Mouse (Mus musculus) left cerebral cortex, adult 6 months (tissue): ENCODE results near the gene Pkp3. TPM values are rescaled to one million over a fixed set of nuclear protein-coding genes. Genes with fewer than 3 reads are reported as not detected.

ENCODE experiments used
- long read RNA-seq, 2 experiments: library from polyadenylated mRNA; unstranded; transcript quantifications; one replicate each; pipeline ENCODE4 v2.0.0; 2019 to 2020
- polyA plus RNA-seq: library from polyadenylated mRNA; unstranded; fragments of <200 nt; fragmentation: Nextera tagmentation; gene quantifications from 2 replicates; pipeline ENCODE4 v1.2.3, GENCODE M21; 2021

The Pkp3 gene
- polyA plus RNA-seq: 0.23 TPM in 1 of 2 replicates, not detected in the other
- long read RNA-seq, experiment 1, partial matches to known transcripts: 0 of 2 reads
- long read RNA-seq, experiment 1, other reads (novel, unspliced or antisense): 1 of 2 reads
- long read RNA-seq, experiment 2: 0 reads

DNA sequence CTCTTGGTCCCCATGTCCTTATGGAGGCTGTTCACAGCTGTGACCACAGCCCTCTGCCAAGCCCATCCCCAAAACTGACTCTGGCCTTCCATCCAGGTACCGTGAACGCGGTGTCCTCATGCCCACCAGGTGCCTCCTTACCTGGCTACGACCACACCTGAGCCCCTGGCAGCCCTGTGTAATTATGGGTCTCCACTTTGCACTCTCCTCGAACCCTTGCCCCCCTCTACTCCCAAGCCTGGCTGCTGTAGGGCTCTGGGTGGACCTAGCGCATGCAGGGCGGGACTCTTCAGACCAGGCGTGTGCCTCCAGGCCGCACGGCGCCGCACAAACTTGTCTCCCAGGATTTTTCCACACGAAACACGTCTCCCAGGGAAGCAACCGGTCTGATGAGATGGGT, at the start of gene Pkp3:
Gene Pkp3, plus strand, starts transcription at position 378 of the 400 bp plus-strand sequence.

DNA sequence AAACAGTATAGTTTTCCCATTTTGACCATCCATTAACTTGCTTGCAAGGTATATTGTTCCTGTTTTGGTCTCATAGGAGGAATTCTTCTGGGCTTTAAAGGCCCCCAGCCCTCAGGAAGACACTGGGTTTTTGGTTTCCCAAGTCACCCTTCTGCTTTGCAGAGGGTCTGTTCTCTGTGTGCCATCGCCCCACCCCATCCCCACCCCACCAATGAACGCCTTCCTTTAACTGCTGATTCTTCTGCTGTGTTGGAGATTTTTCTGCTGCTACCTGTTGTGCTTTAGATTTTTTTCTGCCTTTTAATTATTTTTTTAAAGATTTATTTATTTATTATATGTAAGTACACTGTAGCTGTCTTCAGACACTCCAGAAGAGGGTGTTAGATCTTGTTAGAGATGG, 49.2 kb upstream of the Pkp3 start, which contains the start of gene Gm17387:
Gene Gm17387, plus strand, starts transcription at position 301 of the 400 bp plus-strand sequence.

DNA sequence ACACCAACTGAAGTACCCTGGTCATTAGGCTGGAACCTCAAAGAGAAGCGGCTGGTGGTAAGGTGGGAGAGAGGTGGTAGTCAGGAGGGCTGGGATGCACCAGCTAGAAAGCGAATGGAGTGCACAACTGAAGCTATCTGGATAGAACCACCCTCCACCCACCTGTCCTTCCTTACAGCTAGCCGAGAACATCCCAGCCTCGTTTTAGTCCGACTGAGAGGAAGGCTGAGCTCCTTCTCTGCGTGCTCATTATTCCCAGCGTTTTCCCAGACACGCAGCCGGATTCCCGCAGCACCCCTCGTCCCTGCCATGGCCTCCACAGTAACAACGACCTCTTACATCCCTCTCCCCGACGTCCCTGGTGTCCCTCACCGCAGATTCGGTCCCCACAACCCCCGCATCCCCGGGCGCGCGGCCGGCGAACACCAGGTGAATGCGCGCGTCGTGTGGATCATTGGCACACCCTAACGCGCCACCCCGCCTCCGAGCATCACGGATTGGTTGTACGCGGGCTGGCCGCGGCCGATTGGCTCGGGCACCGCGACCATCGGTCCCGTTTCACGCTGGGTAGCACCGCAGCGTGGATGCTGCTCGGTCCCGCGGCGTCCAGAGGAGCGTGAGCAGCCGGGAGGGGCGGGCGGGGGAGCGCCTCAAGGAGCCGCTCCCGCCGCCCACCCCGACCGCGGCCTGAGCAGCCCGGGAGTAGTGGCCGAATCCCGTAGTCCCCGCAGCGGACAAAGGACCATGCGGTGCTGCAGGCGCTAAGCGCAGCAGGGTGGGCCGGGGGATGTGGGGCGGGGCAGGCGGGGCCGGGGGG, 17.4 kb upstream of the Pkp3 start, which contains the start of gene B4galnt4:
Gene B4galnt4, plus strand, starts transcription at position 679 of the 817 bp plus-strand sequence.

DNA sequence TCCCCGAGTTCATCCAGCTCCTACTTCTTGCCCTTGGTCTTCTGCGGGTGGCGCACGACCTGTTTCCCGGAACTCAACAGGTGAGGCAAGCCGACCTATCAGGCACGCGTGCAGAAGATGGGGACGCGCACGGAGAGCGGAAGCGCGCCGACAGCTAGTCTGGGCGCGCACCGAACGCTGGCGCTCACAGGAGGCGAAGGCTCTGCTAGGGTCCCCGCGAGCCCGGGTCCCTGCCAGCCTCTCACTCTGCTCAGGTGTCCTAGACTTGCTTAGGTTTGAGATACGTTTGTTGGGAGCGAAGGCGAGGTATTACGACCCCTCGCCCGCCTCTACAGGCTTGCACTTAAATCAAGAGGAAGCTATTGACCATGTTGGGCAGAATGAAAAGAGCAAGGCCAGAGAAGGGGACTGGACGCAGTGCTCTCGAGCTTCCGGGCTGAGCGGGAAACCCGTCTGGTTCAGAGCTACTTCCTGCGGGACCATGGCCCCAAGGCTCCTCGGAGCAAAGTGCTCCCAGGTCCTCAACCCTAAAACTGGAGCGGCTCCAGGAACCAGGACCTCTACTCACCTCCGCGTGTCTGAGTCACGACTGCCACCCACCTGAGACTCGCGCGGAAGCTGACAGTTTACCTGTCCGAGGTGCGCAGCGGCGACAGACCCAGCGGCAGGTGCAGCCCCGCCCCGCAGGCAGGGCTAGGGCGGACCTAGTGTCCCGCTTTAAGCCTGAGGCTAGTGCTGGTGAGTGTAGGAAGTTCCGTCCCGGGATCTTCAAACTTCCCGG, 22.1 kb downstream of the Pkp3 start, which contains the start of gene Sigirr:
Gene Sigirr, minus strand, starts transcription at position 662 of the 781 bp plus-strand sequence.

DNA sequence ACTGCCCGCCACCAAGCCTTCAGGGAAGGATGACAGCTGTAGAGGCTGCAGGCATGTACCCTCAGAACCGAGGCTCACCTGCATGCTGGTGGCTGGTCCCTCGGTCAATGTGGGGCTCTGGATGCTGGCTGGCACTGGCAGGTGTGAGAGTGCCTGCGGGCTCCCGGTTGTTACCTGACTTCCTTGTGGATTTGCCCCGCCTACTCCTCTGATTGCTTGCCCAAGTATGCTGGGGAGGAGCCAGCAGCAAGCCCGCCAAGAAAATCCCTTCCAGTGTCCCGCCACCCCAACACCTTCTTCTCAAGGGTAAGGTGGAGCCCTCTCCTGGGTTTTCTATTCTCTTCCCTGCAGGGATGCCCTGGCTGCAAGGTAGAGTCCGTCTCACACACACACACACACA, 39.6 kb downstream of the Pkp3 start, which contains the start of gene Ano9:
Gene Ano9, minus strand, starts transcription at position 171 of the 400 bp plus-strand sequence.

DNA sequence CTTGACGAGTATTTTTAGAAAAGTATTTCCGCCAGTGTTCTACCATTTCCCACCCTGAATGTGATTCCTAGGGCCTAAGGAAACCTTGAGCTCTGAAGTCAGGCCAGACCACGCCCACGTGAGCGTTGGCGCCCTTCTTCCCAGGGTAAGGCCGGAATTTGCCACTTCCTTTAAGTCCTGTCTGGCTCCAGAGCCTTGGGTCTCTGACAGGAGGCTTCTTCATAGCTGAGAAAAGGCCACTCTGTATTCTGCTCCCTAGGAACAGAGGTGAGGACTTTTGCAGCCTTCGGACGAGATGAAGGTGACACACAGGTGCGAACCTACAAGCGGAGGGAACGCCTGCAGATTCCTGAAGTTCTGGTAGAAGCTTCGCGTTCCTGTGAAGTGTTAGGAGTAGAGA, 44.2 kb downstream of the Pkp3 start, which contains the start of gene Ptdss2:
Gene Ptdss2, plus strand, starts transcription at position 138 of the 400 bp plus-strand sequence.

Other genes starting within 250 kb of the Pkp3 start
- gene Urah, start 243.2 kb upstream of the Pkp3 start, polyA plus RNA-seq: 5.4 and 7.9 TPM in 2 replicates
- gene Scgb1c1, start 232.7 kb upstream of the Pkp3 start, polyA plus RNA-seq: not detected in 2 replicates
- gene Odf3, start 230.4 kb upstream of the Pkp3 start, polyA plus RNA-seq: 0.09 TPM in 1 of 2 replicates, not detected in the other
- 0.92 TPM in 1 of 2 replicates, not detected in the other for gene Gm45785, start 221.9 kb upstream of the Pkp3 start, polyA plus RNA-seq
- 48.8 and 56.4 TPM in 2 replicates for gene Ric8a, start 221.3 kb upstream of the Pkp3 start, polyA plus RNA-seq
- gene Bet1l, start 220.6 kb upstream of the Pkp3 start, polyA plus RNA-seq: 76.3 and 90.2 TPM in 2 replicates
- gene Psmd13, start 196.2 kb upstream of the Pkp3 start, polyA plus RNA-seq: 90.3 and 118 TPM in 2 replicates
- 125 and 147 TPM in 2 replicates for gene Sirt3, start 195.9 kb upstream of the Pkp3 start, polyA plus RNA-seq
- 1.3 and 2.4 TPM in 2 replicates for gene Cox8b, start 177.8 kb upstream of the Pkp3 start, polyA plus RNA-seq
- gene Nlrp6, start 157.3 kb upstream of the Pkp3 start, polyA plus RNA-seq: 0.38 and 0.43 TPM in 2 replicates
- gene Pgghg, start 136.8 kb upstream of the Pkp3 start, polyA plus RNA-seq: 2.2 and 2.3 TPM in 2 replicates
- gene Ifitm5, start 127.9 kb upstream of the Pkp3 start, polyA plus RNA-seq: not detected in 2 replicates
- gene Gm45717, start 122.3 kb upstream of the Pkp3 start, polyA plus RNA-seq: not detected in 2 replicates
- gene Ifitm2, start 122.2 kb upstream of the Pkp3 start, polyA plus RNA-seq: 41.1 and 49.4 TPM in 2 replicates
- 6.8 and 8.0 TPM in 2 replicates for gene Ifitm1, start 111.0 kb upstream of the Pkp3 start, polyA plus RNA-seq
- gene Ifitm3, start 67.4 kb upstream of the Pkp3 start, polyA plus RNA-seq: 54.3 and 69.5 TPM in 2 replicates
- gene Ifitm6, start 60.3 kb upstream of the Pkp3 start, polyA plus RNA-seq: 0.44 and 1.1 TPM in 2 replicates
- not detected in 2 replicates for gene Gm17387, start 49.1 kb upstream of the Pkp3 start, polyA plus RNA-seq
- 19.2 and 19.7 TPM in 2 replicates for gene B4galnt4, start 17.1 kb upstream of the Pkp3 start, polyA plus RNA-seq
- gene Sigirr, start 22.4 kb downstream of the Pkp3 start, polyA plus RNA-seq: 2.1 TPM in 2 replicates
- gene Ano9, start 39.6 kb downstream of the Pkp3 start, polyA plus RNA-seq: not detected in 2 replicates
- gene Ptdss2, start 44.2 kb downstream of the Pkp3 start, polyA plus RNA-seq: 33.2 and 42.7 TPM in 2 replicates
- gene Rnh1, start 94.6 kb downstream of the Pkp3 start, polyA plus RNA-seq: 51.2 and 65.7 TPM in 2 replicates
- gene Hras, start 115.8 kb downstream of the Pkp3 start, polyA plus RNA-seq: 68.2 and 284 TPM in 2 replicates
- gene Lrrc56, start 115.9 kb downstream of the Pkp3 start, polyA plus RNA-seq: 3.4 and 3.9 TPM in 2 replicates
- not detected in 2 replicates for gene Lmntd2, start 135.9 kb downstream of the Pkp3 start, polyA plus RNA-seq
- 1.9 and 2.6 TPM in 2 replicates for gene Rassf7, start 137.6 kb downstream of the Pkp3 start, polyA plus RNA-seq
- 17.9 and 20.5 TPM in 2 replicates for gene Phrf1, start 150.6 kb downstream of the Pkp3 start, polyA plus RNA-seq
- gene Irf7, start 188.3 kb downstream of the Pkp3 start, polyA plus RNA-seq: 2.1 and 4.0 TPM in 2 replicates
- gene Cdhr5, start 198.6 kb downstream of the Pkp3 start, polyA plus RNA-seq: not detected in 2 replicates
- gene Sct, start 200.9 kb downstream of the Pkp3 start, polyA plus RNA-seq: 0.45 and 0.78 TPM in 2 replicates
- gene Drd4, start 213.8 kb downstream of the Pkp3 start, polyA plus RNA-seq: 0.55 and 0.61 TPM in 2 replicates
- gene Deaf1, start 249.5 kb downstream of the Pkp3 start, polyA plus RNA-seq: 54.9 and 58.5 TPM in 2 replicates
- 33.0 and 33.7 TPM in 2 replicates for gene Tmem80, start 249.5 kb downstream of the Pkp3 start, polyA plus RNA-seq